Mouse (Mus musculus) MEL (cell line): Measurements from ENCODE around the gene Bnipl. TPM values are rescaled to one million over a fixed set of nuclear protein-coding genes. Genes with fewer than 3 reads are reported as not detected.
"Not testable (repeated sequence)": the region's sequence is repeated elsewhere in the genome, so short reads cannot be mapped to it uniquely, and the experiment has no call there.

Experiments used
- DNase-seq: peaks from one replicate; pipeline ENCODE4 v3.0.0; 2011; ENCODE audit warnings: low read depth, low spot score
- H3K27ac ChIP-seq: 2 replicates; pipeline ENCODE4 v1.5.1; 2012; ENCODE audit warnings: low read depth, mild to moderate bottlenecking, control low read depth, low read length, moderate library complexity; ENCODE audit not compliant: control insufficient read depth
- H3K27me3 ChIP-seq, 2 experiments: fragments of 150-350 bp in 1 of 2; sonication (generic) in 1 of 2; 2 replicates each; pipeline ENCODE4 v1.6.1; 2012; ENCODE audit warnings: low read length in 2 of 2, mild to moderate bottlenecking in 2 of 2, improper control_type of control experiment in 1 of 2, moderate library complexity in 1 of 2; ENCODE audit not compliant: insufficient read depth in 2 of 2, control insufficient read depth in 1 of 2
- H3K36me3 ChIP-seq, 2 experiments: 2 replicates each; pipeline ENCODE4 v1.6.1; 2012 to 2014; ENCODE audit warnings: low read length in 2 of 2, improper control_type of control experiment in 1 of 2, inconsistent platforms in 1 of 2, mild to moderate bottlenecking in 1 of 2; ENCODE audit not compliant: insufficient read depth in 2 of 2, control insufficient read depth in 1 of 2
- H3K4me1 ChIP-seq, 2 experiments: fragments of 150-350 bp in 1 of 2; sonication (generic) in 1 of 2; 2 replicates each; pipeline ENCODE4 v1.6.1; 2012; ENCODE audit warnings: low read length in 2 of 2, improper control_type of control experiment in 1 of 2, mild to moderate bottlenecking in 1 of 2; ENCODE audit not compliant: insufficient read depth in 2 of 2, control insufficient read depth in 1 of 2
- H3K4me3 ChIP-seq, 2 experiments: fragments of 150-350 bp in 1 of 2; sonication (generic) in 1 of 2; 2 replicates each; pipeline ENCODE4 v1.5.1; 2012; ENCODE audit warnings: low read depth in 2 of 2, low read length in 2 of 2, mild to moderate bottlenecking in 2 of 2, moderate library complexity in 2 of 2, control low read depth in 1 of 2, improper control_type of control experiment in 1 of 2; ENCODE audit not compliant: control insufficient read depth in 1 of 2, insufficient read depth in 1 of 2
- H3K79me2 ChIP-seq: 2 replicates; pipeline ENCODE4 v1.6.1; 2012; ENCODE audit warnings: mild to moderate bottlenecking, low read length, moderate library complexity; ENCODE audit not compliant: control insufficient read depth, poor library complexity, insufficient read depth
- H3K9ac ChIP-seq: 2 replicates; pipeline ENCODE4 v1.6.1; 2012; ENCODE audit warnings: low read depth, mild to moderate bottlenecking, control low read depth, low read length, moderate library complexity; ENCODE audit not compliant: control insufficient read depth, poor library complexity, severe bottlenecking
- H3K9me3 ChIP-seq: fragments of 150-350 bp; sonication (generic); replicated peaks from 2 replicates; pipeline ENCODE4 v1.6.1; 2012; ENCODE audit warnings: mild to moderate bottlenecking, low read length, improper control_type of control experiment, moderate library complexity; ENCODE audit not compliant: insufficient read depth
- CHD2 ChIP-seq: IDR thresholded peaks from 2 replicates; pipeline ENCODE4 v1.6.1; 2011; ENCODE audit warnings: low read length, improper control_type of control experiment
- CTCF ChIP-seq, 3 experiments: IDR thresholded peaks in 2 of 3; conservative IDR thresholded peaks in 1 of 3; 2 replicates each; pipeline ENCODE4 v1.5.1; 2011 to 2012; ENCODE audit warnings: low read length in 3 of 3, low read depth in 2 of 3, mild to moderate bottlenecking in 2 of 3, improper control_type of control experiment in 1 of 3, inconsistent platforms in 1 of 3, mixed read lengths in 1 of 3, moderate library complexity in 1 of 3; ENCODE audit not compliant: control insufficient read depth in 1 of 3, insufficient read depth in 1 of 3, poor library complexity in 1 of 3, severe bottlenecking in 1 of 3
- ELF1 ChIP-seq: IDR thresholded peaks from 2 replicates; pipeline ENCODE4 v1.6.1; 2014; ENCODE audit warnings: low read depth, mild to moderate bottlenecking, inconsistent platforms, low read length, improper control_type of control experiment, moderate library complexity
- GABPA ChIP-seq: IDR thresholded peaks from 2 replicates; pipeline ENCODE4 v1.6.1; 2012; ENCODE audit warnings: low read depth, mild to moderate bottlenecking, inconsistent platforms, low read length, improper control_type of control experiment, moderate library complexity
- GATA1 ChIP-seq: IDR thresholded peaks from 2 replicates; pipeline ENCODE4 v1.6.1; 2011; ENCODE audit warnings: low read depth, low read length, improper control_type of control experiment
- HCFC1 ChIP-seq: IDR thresholded peaks from 2 replicates; pipeline ENCODE4 v1.6.1; 2012; ENCODE audit warnings: low read depth, mild to moderate bottlenecking, inconsistent platforms, low read length, improper control_type of control experiment, moderate library complexity
- MAZ ChIP-seq: IDR thresholded peaks from 2 replicates; pipeline ENCODE4 v1.6.1; 2012; ENCODE audit warnings: low read depth, mild to moderate bottlenecking, inconsistent platforms, low read length, improper control_type of control experiment
- MEF2A ChIP-seq: IDR thresholded peaks from 2 replicates; pipeline ENCODE4 v1.6.1; 2014; ENCODE audit warnings: low read depth, mild to moderate bottlenecking, inconsistent platforms, low read length, improper control_type of control experiment; ENCODE audit not compliant: poor library complexity, insufficient replicate concordance, severe bottlenecking; ENCODE audit errors: extremely low read depth
- MYB ChIP-seq: IDR thresholded peaks from 2 replicates; pipeline ENCODE4 v1.6.1; 2011; ENCODE audit warnings: mild to moderate bottlenecking, low read depth, low read length, improper control_type of control experiment
- POLR2A ChIP-seq, 2 experiments: IDR thresholded peaks; 2 replicates each; pipeline ENCODE4 v1.6.1; 2011 to 2012; ENCODE audit warnings: low read length in 2 of 2, mild to moderate bottlenecking in 2 of 2, control low read depth in 1 of 2, improper control_type of control experiment in 1 of 2, low read depth in 1 of 2, moderate library complexity in 1 of 2; ENCODE audit not compliant: control insufficient read depth in 1 of 2, insufficient read depth in 1 of 2, poor library complexity in 1 of 2
- RAD21 ChIP-seq: IDR thresholded peaks from 2 replicates; pipeline ENCODE4 v1.6.1; 2011; ENCODE audit warnings: mild to moderate bottlenecking, low read depth, low read length, improper control_type of control experiment
- RCOR1 ChIP-seq: IDR thresholded peaks from 2 replicates; pipeline ENCODE4 v1.6.1; 2012; ENCODE audit warnings: low read depth, mild to moderate bottlenecking, inconsistent platforms, low read length, improper control_type of control experiment
- SIN3A ChIP-seq: IDR thresholded peaks from 2 replicates; pipeline ENCODE4 v1.6.1; 2012; ENCODE audit warnings: low read length, improper control_type of control experiment, inconsistent platforms
- TAL1 ChIP-seq: IDR thresholded peaks from 2 replicates; pipeline ENCODE4 v1.6.1; 2012; ENCODE audit warnings: mild to moderate bottlenecking, inconsistent platforms, low read length, moderate library complexity, mixed read lengths
- USF1 ChIP-seq: IDR thresholded peaks from 2 replicates; pipeline ENCODE4 v1.6.1; 2014; ENCODE audit warnings: low read depth, mild to moderate bottlenecking, inconsistent platforms, low read length, improper control_type of control experiment, moderate library complexity
- ZNF384 ChIP-seq: IDR thresholded peaks from 2 replicates; pipeline ENCODE4 v1.6.1; 2012; ENCODE audit warnings: low read depth, mild to moderate bottlenecking, inconsistent platforms, low read length, improper control_type of control experiment
- polyA plus RNA-seq, 2 experiments: library from polyadenylated mRNA; stranded (reverse) in 1 of 2; unstranded in 1 of 2; fragments of >175 nt in 1 of 2; fragments of >200 nt in 1 of 2; gene quantifications; 2 replicates each; pipeline versions ENCODE4 v1.2.1 to v1.2.4; 2012; ENCODE audit warnings: low replicate concordance in 2 of 2, low read depth in 1 of 2; ENCODE audit not compliant: insufficient read length in 2 of 2, insufficient read depth in 1 of 2, missing spikeins in 1 of 2
- total RNA-seq: library from RNA; depleted of rRNA; stranded (reverse); fragments of 300-350 nt; gene quantifications from 2 replicates; pipeline ENCODE4 v1.2.3, GENCODE M21; 2012

The Bnipl gene
- total and polyA plus RNA-seq, 3 experiments = 0.19 to 0.43 TPM; not detected in 1

- Histone ChIP-seq H3K79me2 (peaks cover 34% of the 10 kb centered on the region), H3K36me3 (peaks cover 17 to 28% of the 10 kb centered on the region in 2 experiments)
- peak in 1 of 3 experiments; percentile 29; a peak in 2 of 6 replicates for TF ChIP-seq CTCF (IDR thresholded peaks at IDR 0.05 in 2 of 3, conservative IDR thresholded peaks at IDR 0.05 in 1 of 3; ENCODE audit: control insufficient read depth in 1 of 3, insufficient read depth in 1 of 3, low read depth in 2 of 3, low read length in 3 of 3, poor library complexity in 1 of 3, severe bottlenecking in 1 of 3)
- H3K27me3 ChIP-seq, H3K4me1 ChIP-seq, H3K27ac ChIP-seq, H3K9ac ChIP-seq, H3K9me3 ChIP-seq, H3K4me3 ChIP-seq: not testable (repeated sequence)
- peak; percentile 58 for DNase-seq
Measured at GRCm38 (mm10) chr3:95212889-95213608, 37.9 kb downstream of the Bnipl start.

DNA sequence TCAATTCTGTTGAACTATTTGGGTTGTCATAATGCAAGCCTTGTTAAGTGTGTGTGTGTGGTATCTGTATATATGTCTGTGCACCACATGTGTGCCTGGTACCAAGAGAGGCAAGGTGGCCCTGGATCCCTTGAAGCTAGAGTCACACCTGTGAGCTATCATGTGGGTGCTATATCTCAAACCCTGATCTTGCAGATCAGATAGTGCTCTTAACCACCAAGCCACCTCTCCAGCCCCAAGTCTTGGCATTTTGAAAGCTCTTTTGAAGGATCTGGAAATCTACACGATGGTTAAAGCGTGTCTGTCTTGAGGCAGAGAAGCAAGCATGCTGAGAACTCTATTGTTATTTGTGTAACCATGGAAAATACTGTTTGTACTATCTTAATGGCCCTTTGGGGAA lies 40.4 kb downstream of the Bnipl start:
- Histone ChIP-seq H3K36me3 (peaks cover 7 to 41% of the 10 kb centered on the region in 2 experiments; a peak in 3 of 4 replicates), H3K9me3 (no peaks in the 10 kb centered on the region), H3K79me2 (peaks cover 17% of the 10 kb centered on the region), H3K9ac (no peak overlapping the region), H3K27ac (no peak overlapping the region), H3K27me3 (no peaks in the 10 kb centered on the region), H3K4me1 (no peaks in the 10 kb centered on the region), H3K4me3 (no peak overlapping the region)
- no peak for DNase-seq
- TF ChIP-seq GATA1 (no peak), CHD2 (no peak), HCFC1 (no peak), ZNF384 (no peak), MEF2A (no peak), TAL1 (no peak), USF1 (no peak), MAZ (no peak), RCOR1 (no peak), MYB (no peak), RAD21 (no peak), CTCF (IDR thresholded peaks at IDR 0.05 in 2 of 3, conservative IDR thresholded peaks at IDR 0.05 in 1 of 3; ENCODE audit: control insufficient read depth in 1 of 3, insufficient read depth in 1 of 3, low read depth in 2 of 3, low read length in 3 of 3, poor library complexity in 1 of 3, severe bottlenecking in 1 of 3) (no peak), GABPA (no peak), POLR2A (IDR thresholded peaks at IDR 0.05; ENCODE audit: control insufficient read depth in 1 of 2, insufficient read depth in 1 of 2, low read depth in 1 of 2, low read length in 2 of 2, poor library complexity in 1 of 2) (no peak), ELF1 (no peak), SIN3A (no peak)
